Comparison of ENCODE assay signal across 9 mouse cellular contexts in the genomic region with DNA sequence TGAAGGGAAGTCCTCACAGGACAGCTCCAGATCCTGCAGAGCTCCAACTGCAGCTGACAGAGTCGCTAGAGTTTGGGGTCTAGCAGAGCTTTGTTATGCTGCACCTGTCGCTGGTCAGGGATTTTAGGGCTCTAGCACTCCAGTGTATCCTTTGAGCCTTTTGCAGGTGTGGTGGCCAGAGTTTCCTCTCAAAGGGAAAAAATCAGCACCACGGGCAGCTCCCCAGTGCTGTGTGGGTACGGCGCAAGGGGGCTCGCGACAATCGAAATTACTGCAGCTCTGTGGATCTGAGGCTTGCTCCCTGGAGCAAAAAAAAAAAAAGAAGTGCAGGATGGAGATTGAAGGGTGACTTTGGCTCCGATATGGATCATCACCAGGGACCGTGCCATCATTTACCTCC. TPM values are rescaled to one million over a fixed set of nuclear protein-coding genes. Genes with fewer than 3 reads are reported as not detected.
DNase-seq lines count a peak whose midpoint lies in the region; ATAC-seq and TF ChIP-seq lines count a peak whose summit lies in the region.
"Had no signal": no experiment of that assay in that cellular context is flagged by ENCODE, and none has a peak within 500 bp of the region (broad histone marks: within the 10 kb centered on the region; RNA-seq: fewer than 3 reads in every experiment).

No protein-coding gene starts in this region.

- H3K27ac ChIP-seq in heart, embryonic 11.5 days (ENCODE audit: low read depth, low read length) = no peak overlapping the region
- H3K27ac ChIP-seq in lung, embryonic 14.5 days (ENCODE audit: low read depth) = no peak overlapping the region
- H3K27ac ChIP-seq: heart, adult 2 months had no signal

- H3K4me3 ChIP-seq in heart, embryonic 11.5 days (ENCODE audit: low read depth, low read length) = no peak overlapping the region
- no peak overlapping the region for H3K4me3 ChIP-seq in lung, embryonic 14.5 days (ENCODE audit: low read depth, low read length)
- H3K4me3 ChIP-seq: heart, adult 2 months had no signal

- no peak overlapping the region for H3K9ac ChIP-seq in heart, embryonic 11.5 days (ENCODE audit: low read depth, low read length)
- H3K9ac ChIP-seq in lung, embryonic 14.5 days = no peak overlapping the region

- peaks cover 33% of the 10 kb centered on the region for H3K27me3 ChIP-seq in heart, embryonic 11.5 days (ENCODE audit: control insufficient read depth, insufficient read depth, low read length)
- peaks cover 32% of the 10 kb centered on the region for H3K27me3 ChIP-seq in lung, embryonic 14.5 days (ENCODE audit: insufficient read depth, low read length)

- no peaks in the 10 kb centered on the region for H3K36me3 ChIP-seq in heart, embryonic 11.5 days (ENCODE audit: control insufficient read depth, insufficient read depth, low read length)
- no peaks in the 10 kb centered on the region for H3K36me3 ChIP-seq in lung, embryonic 14.5 days (ENCODE audit: insufficient read depth)

- 3% methylated on average over 10 of the region's 10 CpGs for WGBS in heart, embryonic 11.5 days (ENCODE audit: insufficient replicate concordance)
- 2% methylated on average over 10 of the region's 10 CpGs for WGBS in lung, embryonic 14.5 days

- intact Hi-C loops in heart, postnatal 14 days (cut with DNase I) = loop anchor here (5.0 kb wide), 1 partner anchor 78 kb away; no protein-coding TSS in a partner anchor

- H3K9me3 ChIP-seq in heart, embryonic 11.5 days (replicated peaks; ENCODE audit: control insufficient read depth, low read length) = no peaks in the 10 kb centered on the region
- no peaks in the 10 kb centered on the region for H3K9me3 ChIP-seq in lung, embryonic 14.5 days (ENCODE audit: low read depth, low read length)

- TF ChIP-seq CTCF in lung, embryonic 14.5 days (IDR thresholded peaks at IDR 0.05; ENCODE audit: low read depth) = no peak

- ATAC-seq in heart, embryonic 11.5 days (replicated peaks; ENCODE audit: insufficient number of reproducible peaks, low FRiP score, low TSS enrichment) = no peak
- ATAC-seq in lung, embryonic 14.5 days (ENCODE audit: insufficient read depth) = no peak; the same call in 1 of the 2 replicates

- no peak overlapping the region for H3K4me2 ChIP-seq in heart, embryonic 11.5 days
- H3K4me2 ChIP-seq in lung, embryonic 14.5 days = no peak overlapping the region

- peak; percentile 46 to 65 for DNase-seq in heart, postnatal 14 days
- DNase-seq in adrenal gland, postnatal 10 days = peak; percentile 84
- peak; percentile 81 for DNase-seq in forelimb bud, embryonic 11.5 days (ENCODE audit: low read depth, low spot score)
- DNase-seq in lung, embryonic 14.5 days = peak; percentile 89
- DNase-seq in retina, embryonic 14.5 days (ENCODE audit: low spot score) = peak; percentile 75
- no peak for DNase-seq in gastrocnemius, postnatal 25 days
- no peak for DNase-seq in right cerebral cortex, postnatal 25 days

- peaks cover 5% of the 10 kb centered on the region; the same call in 1 of the 2 replicates for H3K4me1 ChIP-seq in heart, embryonic 11.5 days (ENCODE audit: control insufficient read depth, insufficient read depth, low read length)
- no peaks in the 10 kb centered on the region for H3K4me1 ChIP-seq in lung, embryonic 14.5 days (ENCODE audit: insufficient read depth)

RNA-seq across cellular contexts. Expression of a gene that starts 0.7 kb away (rescaled TPM):
- total RNA-seq in heart, postnatal 14 days (2021) = not detected
- polyA plus RNA-seq in heart, embryonic 11.5 days (2014; fragmentation: Nextera tagmentation; extraction: Ambion mirVana) = not detected in 2 replicates
- total RNA-seq in adrenal gland, postnatal 10 days (2021) = 1 to 10 TPM; 1.0 to 2.7 TPM
- polyA plus RNA-seq in lung, embryonic 14.5 days (2014; fragmentation: Nextera tagmentation; extraction: Ambion mirVana) = not detected in 2 replicates
- not detected for total RNA-seq in gastrocnemius, postnatal 25 days (2021)
- total RNA-seq: heart, adult 2 months had no signal
- polyA plus RNA-seq: heart, adult 2 months had no signal

Comparison
In these comparisons a context has a peak if more than half of its experiments do, and no peak if none do; other contexts are left out.
1. DNase-seq: peak in heart, postnatal 14 days (2 of 2), adrenal gland, postnatal 10 days (single experiment), forelimb bud, embryonic 11.5 days (single experiment), lung, embryonic 14.5 days (single experiment) and retina, embryonic 14.5 days (single experiment); none in gastrocnemius, postnatal 25 days (single experiment) and right cerebral cortex, postnatal 25 days (single experiment).